Mouse (Mus musculus): ENCODE measurements at regions not wholly inside any gene's neighbourhood (a gene's known extent, or its start where the extent isn't known, plus 50 kb on each side); places are given as distances from the start of the nearest gene placed in this dataset.

DNA sequence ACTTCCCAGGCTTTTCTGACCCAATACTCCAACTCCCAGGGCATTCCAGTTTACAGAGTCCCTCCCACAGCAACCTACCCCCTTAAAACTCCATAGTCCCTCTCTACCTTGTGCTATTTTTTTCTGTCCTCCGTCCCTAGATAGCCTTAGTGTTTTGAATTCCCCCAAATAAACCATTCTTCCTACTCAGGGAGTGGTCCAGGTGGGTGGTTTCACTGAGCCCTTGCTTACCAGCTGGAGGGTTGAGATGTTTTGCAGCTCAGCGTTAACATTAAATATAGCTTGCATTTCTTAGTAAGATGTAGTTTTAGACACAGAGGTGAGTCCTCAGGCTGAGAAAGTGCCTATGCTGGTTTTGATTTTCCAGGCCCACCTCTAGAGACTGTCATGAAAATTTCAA lies 313.0 kb downstream of the Bmper start:
- peak in 1 of 2 experiments; percentile 71 for DNase-seq (ENCODE audit: low spot score in 2 of 2)
- intact Hi-C loops (cut with DNase I) = no loop called here

DNA sequence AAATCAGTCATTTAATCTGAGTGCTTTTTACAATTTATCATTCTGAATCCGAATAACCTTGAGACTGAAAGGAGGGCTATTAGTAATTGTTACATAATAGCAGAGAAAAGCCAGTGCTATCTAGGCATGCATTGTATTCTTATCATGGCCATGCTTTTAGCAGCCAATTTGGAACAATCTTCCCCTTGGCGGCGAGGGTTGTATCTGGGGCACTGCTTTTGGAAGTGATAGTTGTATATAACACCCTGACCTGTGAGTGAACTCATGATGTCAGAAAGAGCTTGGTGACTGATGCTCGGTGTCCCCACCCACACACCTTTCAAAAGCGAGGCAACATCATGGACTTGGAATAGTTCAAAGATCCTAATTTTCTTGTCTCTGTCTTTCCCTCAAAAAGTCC lies 315.2 kb downstream of the Bmper start:
- intact Hi-C loops (cut with DNase I) = no loop called here
- no peak for DNase-seq (ENCODE audit: low spot score in 2 of 2)

DNA sequence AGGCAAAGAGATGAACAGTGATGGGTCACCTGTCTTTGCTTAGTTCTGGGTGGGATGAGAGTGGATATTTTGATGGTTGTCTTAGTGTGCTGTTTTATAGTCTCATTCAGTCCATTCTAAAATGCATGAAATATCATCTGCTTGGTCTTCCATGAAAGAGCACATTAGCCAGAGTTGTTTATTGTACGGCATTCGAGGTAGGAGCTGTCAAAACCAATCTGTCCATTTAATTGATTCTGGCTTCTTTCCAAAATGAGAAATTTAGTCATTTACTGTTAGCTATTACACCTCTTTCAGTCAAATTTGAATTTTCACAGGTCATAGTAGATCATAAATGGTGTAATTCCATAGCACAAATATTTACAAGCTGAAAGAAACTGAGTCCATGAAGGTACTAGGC lies 328.8 kb downstream of the Bmper start:
- intact Hi-C loops (cut with DNase I) = no loop called here
- no peak for DNase-seq (ENCODE audit: low spot score in 2 of 2)

DNA sequence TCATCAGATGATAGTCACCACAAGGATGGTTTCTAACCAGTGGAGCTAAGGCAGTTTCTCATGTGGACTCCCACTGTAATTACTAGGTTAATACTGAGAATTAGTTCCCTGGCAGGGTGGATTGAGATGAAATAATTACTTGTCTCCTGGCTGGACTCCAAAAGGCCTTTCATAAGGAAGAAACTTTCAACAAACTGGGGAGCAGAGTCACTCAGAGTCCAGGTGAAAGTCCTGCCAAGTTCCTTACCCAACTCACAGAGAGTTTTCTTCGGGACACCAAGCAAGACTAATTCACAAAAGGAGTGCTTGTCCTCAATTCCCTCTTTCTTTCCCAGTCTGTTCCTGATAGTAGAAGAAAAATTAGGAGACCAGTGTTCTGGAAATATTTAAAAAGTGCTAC lies 330.9 kb downstream of the Bmper start:
- no peak for DNase-seq (ENCODE audit: low spot score in 2 of 2)
- intact Hi-C loops (cut with DNase I) = no loop called here

DNA sequence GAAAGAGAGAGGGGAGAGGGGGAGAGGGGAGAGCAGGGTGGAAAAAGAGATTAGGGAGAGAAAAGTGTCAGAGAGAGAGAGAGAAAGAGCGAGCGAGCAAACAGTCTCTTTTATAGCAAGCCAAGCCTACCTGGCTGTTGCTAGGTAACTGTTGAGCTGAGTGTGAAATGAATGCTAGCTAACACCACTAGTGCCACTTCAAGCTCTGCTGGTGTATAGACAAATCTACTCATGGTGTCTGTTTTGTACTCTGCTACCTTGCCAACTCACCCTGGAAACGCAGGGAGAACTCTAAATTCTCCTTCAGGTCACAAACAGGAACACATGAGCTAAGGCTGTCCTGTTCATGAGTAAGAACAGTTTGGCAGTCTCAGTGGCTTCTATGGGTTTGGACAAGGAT lies 334.7 kb downstream of the Bmper start:
- intact Hi-C loops (cut with DNase I) = no loop called here
- DNase-seq (ENCODE audit: low spot score in 2 of 2) = no peak

DNA sequence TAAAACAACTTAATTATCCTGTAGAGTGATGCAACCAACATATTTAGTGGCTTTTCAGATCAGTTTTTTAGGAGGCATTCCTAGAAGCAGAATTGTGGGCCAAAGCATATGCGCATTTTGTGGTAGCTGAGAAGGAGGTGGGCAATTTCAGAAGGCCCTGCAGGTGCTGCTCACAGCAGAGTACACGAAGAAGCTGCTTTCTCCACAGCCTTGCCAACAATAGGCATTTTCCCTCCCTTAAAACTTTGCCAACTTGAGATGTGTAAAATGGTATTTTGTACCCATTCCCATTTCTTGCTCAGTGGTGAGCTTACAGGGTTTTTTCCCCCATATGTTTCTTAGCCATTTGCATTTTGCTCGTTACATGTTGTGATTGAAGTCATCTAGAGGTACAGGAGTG lies 339.0 kb downstream of the Bmper start:
- intact Hi-C loops (cut with DNase I) = no loop called here
- peak in 1 of 2 experiments; percentile 48 for DNase-seq (ENCODE audit: low spot score in 2 of 2)

DNA sequence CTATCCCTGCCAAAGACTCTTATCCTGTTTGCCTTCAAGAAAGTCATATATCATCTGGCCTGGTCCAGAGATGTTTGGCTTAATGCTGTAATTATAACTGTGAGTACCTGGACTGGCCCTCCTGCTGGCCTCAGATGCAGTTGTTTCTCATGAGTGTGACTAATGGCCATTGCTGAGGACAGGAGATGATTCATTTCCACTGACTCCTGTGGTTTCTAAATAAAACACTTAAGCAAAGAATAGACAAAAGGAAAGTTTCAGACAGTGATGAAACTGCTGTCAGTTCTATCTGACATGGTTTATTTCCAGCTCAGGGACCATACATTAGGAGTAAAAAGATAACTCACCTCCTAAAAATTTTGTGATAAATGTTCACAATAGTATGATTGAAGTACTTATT lies 344.2 kb downstream of the Bmper start:
- DNase-seq (ENCODE audit: low spot score in 2 of 2) = peak in 1 of 2 experiments; percentile 22
- intact Hi-C loops (cut with DNase I) = loop anchor here (5.0 kb wide), 1 partner anchor 70 kb away; no protein-coding TSS in a partner anchor

DNA sequence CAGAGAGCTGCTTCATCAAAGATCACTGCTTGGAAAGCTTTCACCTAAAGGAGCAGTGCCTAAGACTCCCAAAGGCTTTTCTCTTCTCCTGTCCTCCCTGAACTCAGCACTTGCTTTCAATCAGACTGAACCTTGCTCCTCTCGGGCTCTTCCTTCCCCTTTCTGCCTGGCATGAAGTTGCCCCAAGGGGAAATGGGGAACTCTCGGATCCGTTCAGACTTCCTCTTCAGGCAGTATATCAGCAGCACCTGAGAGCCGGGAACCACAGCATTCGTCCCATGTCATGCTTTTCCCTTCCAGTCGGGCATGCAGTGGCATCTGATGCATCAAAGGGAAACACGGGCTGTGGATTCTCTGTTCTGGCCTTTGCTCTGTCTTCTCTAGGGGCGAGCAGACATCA lies 347.3 kb downstream of the Bmper start:
- intact Hi-C loops (cut with DNase I) = no loop called here
- DNase-seq (ENCODE audit: low spot score in 2 of 2) = peak in 1 of 2 experiments; percentile 30

DNA sequence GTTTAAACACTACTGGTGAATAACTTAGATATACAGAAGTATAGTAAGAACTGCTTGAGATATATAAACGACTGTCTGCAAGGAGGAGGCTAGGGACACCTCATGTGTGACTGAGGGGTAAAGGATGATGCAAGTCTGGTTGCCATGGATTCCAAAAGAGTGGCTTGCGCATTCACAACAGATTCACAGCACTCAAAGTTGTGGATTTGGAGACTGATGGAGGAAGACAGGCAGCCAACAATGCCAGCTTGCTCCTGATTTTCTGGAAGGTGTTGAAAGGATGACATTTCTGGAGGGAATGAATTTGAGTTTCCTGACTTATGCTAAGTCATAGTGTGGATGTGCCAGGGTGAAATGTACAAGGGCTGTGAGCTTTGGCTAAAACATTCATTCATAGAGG lies 353.4 kb downstream of the Bmper start:
- intact Hi-C loops (cut with DNase I) = no loop called here

DNA sequence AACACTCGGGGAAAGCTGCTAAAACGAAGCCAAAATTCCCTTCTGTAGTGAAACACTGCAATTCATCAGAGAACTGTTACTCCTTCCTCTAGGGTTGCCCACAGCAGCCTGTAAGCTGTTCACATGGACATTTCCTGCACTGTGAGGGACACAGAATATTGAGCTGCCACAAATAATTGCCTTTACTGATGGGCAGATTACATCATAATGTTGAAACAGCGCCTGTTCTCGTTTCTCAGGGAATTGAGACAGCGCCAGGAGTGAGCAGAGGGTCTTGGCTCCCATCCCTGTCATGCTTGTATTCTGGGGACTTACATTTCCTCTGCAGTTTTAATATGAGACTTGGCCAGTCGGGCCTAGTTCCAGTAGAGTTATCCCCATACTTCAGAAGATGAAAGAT lies 357.3 kb downstream of the Bmper start:
- DNase-seq (ENCODE audit: low spot score in 2 of 2) = peak in 1 of 2 experiments; percentile 33
- intact Hi-C loops (cut with DNase I) = loop anchor here (2.0 to 10.0 kb wide), 6 partner anchors 83 to 922 kb away; partner anchors contain the start of gene Dpy19l1

More for the DNA sequence above, 353.4 kb downstream of the Bmper start:
- peak in 1 of 2 experiments; percentile 30 for DNase-seq (ENCODE audit: low spot score in 2 of 2)

DNA sequence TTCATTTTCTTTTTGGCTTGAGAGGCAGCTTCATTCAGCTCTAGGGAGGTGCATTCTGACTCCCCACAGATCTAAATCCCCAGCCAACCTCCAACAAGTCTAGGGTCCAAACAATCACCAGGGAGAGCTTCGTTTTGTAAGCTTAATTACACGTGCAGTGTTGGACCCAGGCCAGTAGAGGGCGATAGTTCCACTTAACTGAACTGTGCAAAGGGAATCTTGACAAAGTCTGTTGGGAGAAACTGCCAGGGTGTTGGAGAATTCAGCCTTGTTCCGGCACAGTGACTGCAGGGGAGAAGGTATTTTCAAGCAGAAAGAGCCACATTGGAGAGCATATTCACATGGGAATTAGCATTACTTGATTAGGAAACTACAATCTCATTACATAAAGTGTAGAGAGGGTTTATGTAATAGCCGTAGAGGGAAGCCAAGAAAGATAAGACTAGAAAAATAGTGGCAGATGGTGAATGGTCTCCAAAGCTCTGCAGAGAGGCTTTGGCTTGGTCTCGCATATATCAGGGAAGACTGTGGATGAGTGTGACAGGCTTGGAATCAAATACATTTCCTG lies 358.2 kb downstream of the Bmper start:
- intact Hi-C loops (cut with DNase I) = loop anchor here (1.0 to 10.0 kb wide), 7 partner anchors 84 to 921 kb away; partner anchors contain the start of gene Dpy19l1
- peak; percentile 81 to 95 for DNase-seq (ENCODE audit: low spot score in 2 of 2)

DNA sequence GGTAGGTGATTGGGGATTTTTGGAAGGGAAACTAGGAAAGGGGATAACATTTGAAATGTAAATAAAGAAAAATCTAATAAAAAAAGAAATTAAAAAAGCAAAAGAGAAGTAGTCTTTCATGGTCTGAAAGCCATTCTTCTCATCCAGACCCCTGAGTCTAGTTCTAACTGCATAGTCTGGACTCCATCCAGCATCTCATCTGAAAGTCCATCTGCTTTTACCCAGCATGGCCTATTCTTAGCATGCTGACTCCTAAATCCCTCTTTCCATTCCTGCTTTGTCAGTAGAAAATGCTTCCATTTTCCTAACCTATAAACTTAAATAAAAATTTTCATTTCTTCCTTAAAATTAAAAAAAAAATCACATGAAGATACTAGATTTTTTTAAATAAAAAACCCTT lies 361.7 kb downstream of the Bmper start:
- intact Hi-C loops (cut with DNase I) = loop anchor here (5.0 to 10.0 kb wide), 5 partner anchors 87 to 918 kb away; partner anchors contain the start of gene Dpy19l1
- peak in 1 of 2 experiments; percentile 47 for DNase-seq (ENCODE audit: low spot score in 2 of 2)

DNA sequence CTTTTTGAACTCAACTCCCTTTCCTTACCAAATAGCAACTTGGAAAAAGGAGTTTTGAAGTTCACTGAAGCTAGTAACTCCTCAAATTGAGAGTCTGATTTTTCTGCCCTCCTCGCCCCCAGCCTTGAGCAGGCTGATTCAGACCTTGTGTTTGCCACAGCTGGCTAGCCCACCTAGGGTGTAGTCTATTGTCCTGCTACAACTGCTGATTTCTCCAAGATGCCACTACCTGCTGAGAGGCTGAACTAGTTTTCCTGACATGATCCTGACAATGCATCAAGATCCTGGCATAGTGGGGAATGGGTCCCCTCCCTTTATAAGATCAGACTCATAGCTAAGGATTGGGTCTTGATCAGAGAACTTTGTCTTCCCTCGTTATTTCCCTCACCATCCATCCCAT lies 366.1 kb downstream of the Bmper start:
- DNase-seq (ENCODE audit: low spot score in 2 of 2) = no peak
- intact Hi-C loops (cut with DNase I) = loop anchor here (10.0 kb wide), 1 partner anchor 266 kb away; no protein-coding TSS in a partner anchor

DNA sequence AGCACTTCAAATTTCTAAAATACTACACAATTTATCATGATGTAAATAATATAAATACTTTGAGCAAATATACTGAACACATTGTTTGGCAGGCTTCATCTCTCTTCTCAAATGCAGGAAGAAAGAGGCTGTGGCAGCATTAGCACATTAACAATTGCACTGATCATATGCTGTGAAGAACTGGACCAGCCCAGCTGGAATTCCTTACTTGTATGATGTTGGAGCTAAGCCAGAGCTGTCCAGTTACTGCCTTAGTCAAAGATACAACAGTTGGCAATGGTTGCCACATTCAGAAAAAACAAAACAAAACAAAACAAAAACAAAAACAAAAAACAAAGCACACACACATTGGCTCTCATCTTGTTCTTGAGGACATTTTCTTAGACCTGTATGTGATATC lies 369.0 kb downstream of the Bmper start:
- DNase-seq (ENCODE audit: low spot score in 2 of 2) = no peak
- intact Hi-C loops (cut with DNase I) = no loop called here

DNA sequence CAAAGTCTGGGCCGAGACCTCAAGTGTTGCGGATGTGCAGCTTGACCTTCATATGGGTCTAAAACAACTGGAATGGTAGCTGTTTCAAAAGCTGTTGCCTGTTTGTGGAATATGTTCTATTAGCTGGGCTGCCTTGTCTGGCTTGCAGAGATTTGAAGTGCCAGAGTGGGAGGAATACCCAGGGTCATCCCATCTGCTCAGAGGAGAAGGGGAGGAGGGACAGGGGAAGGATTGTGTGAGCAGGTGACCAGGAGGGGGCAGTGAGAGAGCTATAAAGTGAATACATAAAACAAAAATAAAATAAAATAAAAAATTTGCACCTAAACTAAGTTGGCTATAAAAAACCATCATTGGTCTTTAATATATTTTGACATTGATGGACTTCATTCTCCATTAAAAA lies 377.7 kb downstream of the Bmper start:
- intact Hi-C loops (cut with DNase I) = no loop called here
- DNase-seq (ENCODE audit: low spot score in 2 of 2) = no peak

Measured in left cerebral cortex, postnatal 25 days (tissue).